Mouse (Mus musculus) neutrophil, adult 5-6 weeks (primary cell): ENCODE data around the gene Wbp4. TPM values are rescaled to one million over a fixed set of nuclear protein-coding genes. Genes with fewer than 3 reads are reported as not detected.

Experiments used
- ATAC-seq: fragments of 151-379, 151-347 bp; 2 replicates; pipeline ENCODE4 v1.8.0; 2017; ENCODE audit warnings: mild to moderate bottlenecking, moderate TSS enrichment; ENCODE audit not compliant: insufficient number of reproducible peaks, poor library complexity, low FRiP score, severe bottlenecking; ENCODE audit errors: extremely low read depth
- total RNA-seq: library from RNA; stranded (forward); fragments of 200-1000 nt; gene quantifications from 2 replicates; pipeline ENCODE4 v1.2.3, GENCODE M21; 2017

The Wbp4 gene
- total RNA-seq, 1 experiment from 2014 or later: 66.0 TPM

DNA sequence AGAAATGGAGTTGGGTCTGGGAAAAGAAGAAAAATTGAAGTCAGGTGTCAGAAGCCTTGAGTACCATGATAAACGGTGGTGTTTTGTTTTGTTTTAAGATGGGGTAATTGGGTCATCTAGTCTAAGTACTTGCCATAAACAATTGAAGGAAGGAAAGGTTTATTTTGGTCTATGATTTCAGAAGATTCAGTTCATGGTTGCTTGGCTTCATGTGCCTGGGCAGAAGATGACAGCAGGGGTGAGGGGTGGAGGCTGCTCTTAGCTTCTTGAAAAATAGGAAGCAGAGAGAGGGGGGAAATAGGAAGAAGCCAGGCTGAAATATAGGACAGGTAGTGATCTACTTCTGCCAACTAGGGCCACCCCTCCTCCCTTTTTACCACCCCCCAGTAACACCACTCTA lies 30.2 kb upstream of the Wbp4 start:
- ATAC-seq: no peak

DNA sequence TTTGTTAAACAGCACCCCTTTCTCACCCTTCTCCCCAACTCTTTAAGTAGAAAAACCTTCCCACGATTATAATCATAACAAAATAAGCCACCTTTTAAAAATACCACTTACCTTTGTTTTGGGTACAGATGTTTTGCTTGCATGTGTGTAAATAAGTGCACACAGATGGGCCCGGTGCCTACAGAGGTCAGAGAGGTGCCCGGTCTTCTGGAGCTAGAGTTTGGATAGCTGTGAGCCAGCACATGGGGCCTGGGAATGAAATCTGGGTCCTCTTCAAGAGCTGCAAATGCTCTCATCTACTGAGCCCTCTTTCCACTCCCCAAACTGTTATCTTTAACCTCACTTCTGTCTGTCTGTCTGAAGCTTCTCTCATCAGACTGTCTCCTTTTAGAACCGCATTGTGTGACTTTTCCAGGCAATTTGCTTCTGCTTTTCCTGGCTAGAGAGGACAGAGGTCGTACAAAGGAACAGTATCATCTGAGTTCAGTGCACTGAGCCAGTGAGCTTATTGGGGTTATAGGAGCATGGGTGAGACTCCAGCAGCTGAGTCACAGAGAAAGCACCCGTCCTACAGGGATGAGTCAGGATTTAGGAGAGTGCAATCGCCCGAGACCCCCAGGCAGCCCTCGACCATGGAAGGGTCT lies 27.5 kb upstream of the Wbp4 start:
- ATAC-seq: no peak

DNA sequence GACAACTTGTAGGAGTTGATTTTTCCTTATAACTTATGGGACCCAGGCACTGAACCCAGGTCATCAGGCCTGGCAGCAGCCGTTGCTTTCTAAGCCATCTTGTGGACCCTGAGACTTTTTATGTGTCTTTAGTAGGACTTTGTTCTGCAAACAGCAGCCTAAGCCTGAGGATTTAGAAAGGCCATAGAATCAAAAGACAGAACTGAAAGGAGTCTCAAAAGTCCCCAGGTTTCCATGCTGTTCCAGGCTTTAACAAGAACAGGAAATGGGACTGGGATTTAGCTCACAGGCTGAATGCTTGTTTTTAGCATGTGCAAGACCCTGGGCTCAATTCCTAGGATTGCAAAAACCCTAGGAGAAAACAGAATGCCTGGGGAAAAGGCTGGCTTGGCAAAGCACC lies 26.5 kb upstream of the Wbp4 start:
- no peak for ATAC-seq

DNA sequence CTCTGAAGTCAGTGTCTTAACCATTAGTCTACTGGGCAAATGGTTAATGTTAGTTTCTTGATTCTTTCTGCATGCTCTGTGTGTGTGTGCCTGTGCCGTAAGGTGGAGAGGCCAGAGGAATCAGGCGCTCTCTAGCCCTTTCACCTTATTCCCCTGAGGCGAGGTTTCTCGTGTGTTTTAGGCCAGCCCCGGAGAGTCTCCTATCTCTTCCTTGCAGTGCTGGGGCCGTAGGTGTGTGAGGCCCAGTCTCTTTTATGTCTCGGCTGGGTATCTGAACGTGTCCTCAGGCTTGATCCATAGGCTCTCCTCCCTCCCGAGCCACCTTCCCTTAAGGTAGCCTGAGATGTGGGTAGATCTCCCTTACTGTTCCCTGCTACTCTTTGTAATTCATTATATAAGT lies 24.9 kb upstream of the Wbp4 start:
- no peak for ATAC-seq

DNA sequence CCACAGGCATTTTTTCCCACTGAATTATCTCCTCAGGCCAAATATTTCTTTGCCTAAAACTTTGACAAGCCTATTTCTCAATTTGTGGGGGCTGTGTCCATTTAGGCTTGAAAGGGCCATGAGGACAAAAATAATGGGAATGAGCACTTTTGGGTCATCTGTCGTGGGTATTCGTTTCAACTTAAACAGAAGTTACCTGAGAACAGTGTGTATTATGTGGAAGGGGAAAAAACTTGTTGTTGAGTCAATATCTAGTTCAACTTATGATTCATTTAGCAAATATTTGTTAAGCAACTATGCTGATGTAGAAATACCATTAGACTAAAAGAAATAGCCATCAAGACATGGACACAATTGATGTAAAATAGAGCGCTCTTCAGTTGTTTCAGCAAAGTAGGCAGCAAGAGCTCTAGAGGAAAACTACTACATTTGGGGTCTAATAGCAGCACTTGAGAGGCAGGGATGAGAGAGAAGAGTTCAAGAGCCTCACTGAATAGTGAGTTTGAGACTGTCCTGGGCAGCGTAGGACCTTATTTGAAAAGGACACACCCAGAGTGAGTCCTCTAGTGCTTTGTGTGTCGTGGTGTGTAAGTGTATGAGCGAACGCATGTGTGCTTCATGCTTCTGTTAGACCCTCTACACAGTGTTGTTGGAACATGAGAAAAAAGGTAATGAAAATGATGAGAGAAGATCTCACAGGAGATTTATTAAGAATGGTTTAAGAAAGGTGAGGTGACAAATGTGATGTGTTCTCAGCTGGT lies 23.1 kb upstream of the Wbp4 start:
- no peak for ATAC-seq

DNA sequence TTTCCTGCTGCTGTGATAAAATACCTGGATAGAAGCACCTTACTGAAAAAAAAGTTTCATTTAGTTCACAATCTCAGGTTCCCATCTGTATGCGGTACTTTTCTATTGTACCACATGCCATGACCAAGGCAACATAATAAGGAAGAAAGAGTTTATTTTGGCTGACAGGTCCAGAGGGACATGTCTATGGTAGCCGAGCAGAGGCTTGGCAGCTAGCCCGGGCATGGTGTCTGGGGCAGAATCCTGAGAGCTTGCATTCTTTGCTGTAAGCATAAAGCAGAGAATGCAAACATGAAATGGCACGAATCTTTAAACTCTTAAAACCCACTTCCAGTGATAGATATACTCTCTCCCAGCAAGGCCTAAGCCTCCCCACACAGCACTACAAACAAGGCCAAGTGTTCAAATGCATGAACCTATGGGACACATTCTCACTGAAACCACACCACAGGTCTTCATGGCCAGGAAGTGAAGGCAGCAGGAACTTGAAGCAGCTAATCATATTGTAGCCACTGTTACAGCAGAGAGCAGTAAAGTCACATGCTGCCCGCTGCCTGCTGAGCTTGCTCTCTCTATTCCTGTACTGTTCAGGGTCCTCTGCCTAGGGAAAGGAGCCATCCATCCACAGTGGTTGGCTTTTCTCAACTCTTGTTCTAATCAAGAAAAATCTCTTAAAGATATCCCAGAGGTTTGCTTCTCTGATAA lies 22.2 kb upstream of the Wbp4 start:
- no peak for ATAC-seq

DNA sequence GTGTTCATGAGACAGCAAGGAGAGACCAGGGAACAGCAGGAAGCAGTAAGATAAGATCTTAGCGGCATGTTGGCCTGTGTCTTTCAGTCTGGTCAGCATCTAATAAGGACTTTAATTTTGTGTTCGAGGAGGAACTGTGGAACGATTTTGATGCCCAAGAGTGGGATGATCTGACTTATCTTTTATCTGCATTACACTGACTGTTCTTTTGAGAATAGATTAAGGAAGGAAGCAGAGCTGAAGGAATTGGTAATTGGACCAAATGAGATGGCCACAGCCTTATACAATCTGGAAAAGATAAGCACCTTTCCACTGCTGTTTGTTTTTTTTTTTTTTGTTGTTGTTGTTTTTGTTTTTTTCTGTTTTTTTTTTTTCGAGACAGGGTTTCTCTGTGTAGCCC lies 19.4 kb upstream of the Wbp4 start:
- no peak for ATAC-seq

DNA sequence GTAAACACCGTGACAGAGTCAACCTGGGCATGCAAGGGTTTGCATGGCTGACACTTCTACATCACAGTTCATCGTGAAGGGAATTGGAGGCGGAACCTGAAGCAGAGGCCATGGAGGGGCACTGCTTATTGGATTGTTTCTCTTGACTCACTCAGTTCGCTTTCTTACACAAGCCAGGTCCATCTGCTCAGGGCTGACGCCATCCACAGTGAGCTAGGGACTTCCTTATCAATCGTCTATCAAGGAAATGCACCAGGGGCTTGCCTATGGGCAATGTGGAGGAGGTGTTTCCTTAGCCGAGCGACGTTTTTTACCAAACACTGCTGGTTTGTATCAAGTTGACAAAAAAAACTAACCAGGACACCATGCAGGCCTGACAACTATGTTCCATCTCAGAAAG lies 18.0 kb upstream of the Wbp4 start:
- no peak for ATAC-seq

DNA sequence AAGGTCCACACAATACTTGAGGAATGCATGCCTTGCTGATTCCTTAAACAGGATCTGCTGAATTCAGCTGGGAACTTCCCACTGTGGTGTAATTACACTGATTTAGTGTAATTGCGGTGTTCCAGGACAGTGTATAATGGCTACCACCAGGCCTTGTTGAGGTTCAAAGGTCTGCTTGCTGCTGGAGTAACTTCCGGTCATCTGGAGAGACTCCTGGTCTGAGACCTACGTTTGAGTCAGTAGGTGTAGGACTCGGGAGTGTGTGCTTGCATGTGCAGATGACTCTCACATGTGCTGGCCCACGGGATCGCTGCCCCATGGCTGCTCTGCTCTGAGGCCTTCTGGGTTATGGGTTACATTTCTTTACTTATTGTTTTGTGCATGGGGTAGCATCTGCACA lies 13.0 kb upstream of the Wbp4 start:
- ATAC-seq: no peak

DNA sequence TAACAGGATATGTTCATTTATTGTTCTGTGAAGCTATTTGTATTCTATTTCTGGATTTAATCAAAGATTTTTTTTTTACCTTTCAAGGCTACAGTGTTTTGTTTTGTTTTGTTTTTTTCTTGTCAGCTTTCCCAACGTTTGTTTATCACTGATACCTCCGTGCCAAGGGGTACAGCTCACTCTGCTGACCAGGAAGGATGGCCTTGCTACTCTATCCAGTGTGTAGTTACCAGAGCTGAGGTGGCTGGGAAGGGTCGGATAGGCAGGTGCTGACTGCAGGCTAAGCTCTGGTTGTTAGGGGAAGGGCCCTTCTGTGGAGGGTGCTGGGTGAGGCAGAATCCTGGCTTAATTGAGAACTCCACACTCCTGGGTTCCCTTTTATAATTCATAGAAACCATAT lies 8.9 kb upstream of the Wbp4 start:
- no peak for ATAC-seq

DNA sequence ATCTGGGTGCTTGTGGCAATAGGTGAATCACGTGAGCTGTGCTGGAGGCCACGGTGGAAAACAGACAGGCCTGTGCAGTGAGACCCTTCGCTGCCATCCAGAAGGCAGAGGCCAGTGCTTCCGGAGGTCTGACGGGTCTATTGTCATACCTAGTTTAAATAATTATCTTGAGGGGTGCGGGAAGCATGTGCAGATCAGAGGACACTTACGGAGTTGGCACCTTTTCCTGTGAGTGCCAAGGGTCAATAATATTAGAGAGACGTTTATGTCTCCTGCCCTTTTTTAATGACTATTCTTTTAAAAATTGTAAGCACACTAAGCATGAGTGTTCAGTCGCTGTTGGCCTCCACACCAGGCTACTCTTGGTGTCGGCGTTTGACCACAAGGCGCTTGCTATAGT lies 7.8 kb upstream of the Wbp4 start:
- ATAC-seq: no peak

DNA sequence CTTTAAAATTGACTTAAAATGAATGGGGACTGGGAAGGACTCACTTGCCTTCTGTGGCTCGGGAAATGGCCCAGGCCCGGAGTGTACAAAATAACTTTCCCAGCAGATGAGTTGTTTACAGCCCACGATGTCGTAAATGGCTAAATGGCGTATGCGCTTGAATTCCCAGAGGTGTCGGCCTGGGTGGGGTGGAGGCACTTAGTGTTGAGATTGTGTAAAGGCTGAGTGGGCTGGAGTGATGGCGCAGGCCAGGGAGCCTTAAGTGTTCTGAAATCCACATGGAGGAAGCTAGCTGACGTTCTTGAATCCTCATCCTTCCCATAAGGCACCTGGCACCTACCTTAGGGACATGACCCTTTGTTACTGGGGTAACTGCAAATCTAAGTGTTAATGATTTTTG lies 7.2 kb upstream of the Wbp4 start:
- ATAC-seq: no peak

DNA sequence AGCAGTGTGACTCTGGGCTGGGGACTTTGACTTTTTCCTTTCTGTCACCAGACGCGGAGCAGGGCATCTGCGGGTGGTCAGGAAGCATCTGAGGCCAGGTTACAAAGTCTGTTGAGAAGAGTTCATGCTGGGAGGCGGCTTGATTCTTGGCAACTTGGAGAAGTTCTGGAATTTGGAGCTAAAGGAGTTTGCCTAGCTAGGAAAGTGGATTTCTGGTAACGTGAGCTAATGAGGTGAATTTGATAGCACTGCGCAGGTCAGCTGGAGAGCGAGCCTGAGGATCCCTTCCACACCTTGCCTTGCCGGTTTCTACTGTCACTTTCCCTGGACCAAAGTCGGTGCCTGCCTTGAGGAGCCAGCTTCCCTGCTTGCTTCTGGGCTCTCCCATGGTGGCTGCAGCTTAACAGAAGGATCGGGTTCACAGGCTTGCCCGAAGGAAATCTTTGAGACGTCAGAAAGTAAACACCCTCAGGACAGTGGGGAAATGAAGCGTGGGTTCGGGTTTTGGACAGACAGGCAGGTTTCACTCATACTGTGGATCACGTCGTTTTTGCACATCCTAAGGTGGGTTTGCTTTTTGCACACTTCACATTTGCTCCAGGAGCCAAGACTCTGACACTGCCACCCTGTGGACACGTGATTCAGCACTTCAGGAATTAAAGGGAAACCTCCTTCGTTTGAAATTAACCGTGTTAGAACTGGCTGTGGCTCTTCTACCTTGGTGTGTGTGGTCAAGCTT lies 5.8 kb upstream of the Wbp4 start:
- no peak for ATAC-seq

DNA sequence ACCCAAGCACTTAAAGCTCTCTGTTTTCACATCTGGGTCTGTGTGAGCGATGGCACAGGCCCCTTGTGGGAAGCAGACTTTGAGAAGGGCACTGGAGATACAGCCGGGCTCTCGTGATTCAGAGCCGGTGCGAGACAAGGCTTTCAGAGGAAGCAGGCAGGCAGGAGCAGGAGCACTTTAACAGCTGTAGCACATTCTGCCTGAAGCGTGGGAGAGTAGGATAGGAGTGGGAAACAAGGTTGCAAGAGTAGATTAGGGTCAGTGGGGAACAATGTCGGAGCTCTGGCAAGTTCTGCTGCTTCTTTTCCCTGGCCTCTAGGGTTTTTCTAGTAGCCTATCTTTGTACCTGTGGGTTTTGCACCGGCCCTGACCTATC lies 5.3 kb upstream of the Wbp4 start:
- no peak for ATAC-seq

DNA sequence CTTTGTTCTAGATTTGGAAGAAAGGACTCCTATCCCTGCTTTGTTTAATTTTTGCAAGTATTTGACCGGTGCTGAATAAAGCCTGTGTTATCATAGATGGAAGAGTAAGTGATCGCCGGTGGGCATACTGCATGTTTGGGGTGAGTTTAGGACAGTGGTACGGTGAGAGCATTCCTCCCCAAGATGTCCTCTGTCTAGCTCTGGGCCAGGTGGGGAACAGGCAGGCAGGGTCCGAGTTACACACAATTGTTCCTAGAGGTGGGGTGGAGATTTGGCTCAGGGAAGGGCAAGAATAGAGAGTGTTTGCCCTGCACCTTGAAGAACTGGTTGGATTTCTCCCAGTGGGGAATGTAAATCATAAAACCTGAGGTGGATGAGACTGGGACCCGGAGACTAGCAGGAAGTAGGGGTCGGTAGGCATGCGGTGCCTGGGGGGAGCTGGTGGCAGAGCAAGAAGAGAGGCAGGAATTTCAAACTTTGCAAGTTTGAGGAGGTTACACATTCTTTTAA lies 2.3 kb upstream of the Wbp4 start:
- no peak for ATAC-seq

DNA sequence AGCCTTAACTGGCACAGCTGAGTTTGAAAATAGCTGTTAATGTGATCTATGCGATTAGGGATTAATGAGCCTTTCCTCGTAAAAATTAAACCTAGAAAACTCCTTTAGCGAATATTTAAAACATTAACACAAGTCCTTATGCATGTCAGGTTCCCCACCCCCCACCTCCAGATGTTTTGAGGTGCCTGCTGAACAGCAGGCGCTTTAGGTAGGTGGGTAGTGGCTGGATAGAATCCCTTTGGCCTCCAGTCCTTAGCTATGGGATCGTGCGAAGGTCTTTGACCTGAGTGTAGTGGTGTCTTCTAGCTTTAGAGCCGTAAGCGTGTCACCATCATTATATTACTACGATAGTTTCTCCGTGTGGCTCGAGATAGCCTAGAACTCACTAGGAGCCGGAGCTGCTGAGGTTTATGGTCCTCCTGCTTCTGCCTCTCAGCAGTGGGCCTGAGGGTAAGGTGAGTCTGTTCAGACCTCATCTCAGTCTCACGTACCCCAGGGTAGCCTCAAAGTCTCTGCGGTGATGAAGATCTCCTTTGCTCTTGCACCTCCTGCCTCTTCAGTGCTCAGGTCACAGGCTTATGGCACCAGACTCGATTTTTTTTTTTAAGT lies 1.5 kb upstream of the Wbp4 start:
- no peak for ATAC-seq

DNA sequence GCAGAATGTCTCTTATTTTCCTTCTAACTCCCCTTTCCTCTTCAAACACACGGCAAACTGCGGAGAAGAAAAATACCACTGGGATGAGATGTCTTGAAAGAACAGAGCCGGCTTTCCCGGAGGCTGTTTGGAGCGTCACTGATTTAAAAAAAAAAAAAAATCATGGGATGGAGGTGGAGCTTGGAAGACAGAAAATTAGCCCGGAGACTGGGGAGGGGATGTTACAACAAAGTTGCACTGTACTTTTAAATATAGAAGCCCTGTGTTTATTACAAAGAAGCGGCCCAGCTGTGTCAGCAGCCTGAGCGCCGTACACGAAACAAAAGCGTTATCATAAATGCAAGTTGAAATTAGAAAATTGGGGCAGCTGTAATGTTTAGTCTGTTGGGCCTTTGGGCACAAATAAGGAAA lies 936 bp upstream of the Wbp4 start:
- ATAC-seq: no peak

DNA sequence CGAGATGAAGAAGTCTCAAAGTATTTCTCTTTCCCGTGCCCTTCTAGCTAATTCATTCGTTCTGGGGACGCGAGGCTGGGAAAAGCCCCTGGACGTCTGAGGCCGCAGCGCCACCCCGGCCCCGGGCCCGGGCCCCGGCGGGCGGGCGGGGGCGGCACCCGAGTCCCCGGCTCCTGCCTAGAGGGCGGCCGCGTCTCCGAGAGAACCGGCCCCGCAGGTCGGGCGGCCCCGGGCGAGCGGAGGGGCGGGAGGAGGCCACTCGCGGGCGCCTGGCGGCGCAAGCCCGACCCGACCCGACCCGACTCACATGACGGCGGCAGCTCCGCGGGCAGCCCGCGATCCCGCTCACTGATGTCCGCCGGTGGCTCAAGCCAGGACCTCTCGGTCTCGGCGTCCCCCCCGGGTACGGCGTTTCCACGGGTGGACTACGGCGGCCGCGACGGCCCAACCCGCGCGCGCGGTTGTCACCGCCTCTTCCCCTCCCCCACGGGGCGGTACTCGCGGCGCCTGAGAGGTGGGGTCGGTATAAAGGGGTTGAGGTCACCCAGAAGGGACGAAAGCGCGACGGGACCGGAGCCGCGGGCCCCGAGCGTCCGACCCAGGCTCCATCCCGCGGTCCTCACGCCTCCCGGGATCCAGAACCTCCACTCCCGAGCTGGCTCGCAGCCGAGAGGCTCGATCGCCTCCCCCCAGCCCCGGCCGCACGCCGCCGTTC lies 539 bp downstream of the Wbp4 start, which contains the start of gene Elf1:
TSS of gene Elf1 (plus strand) at position 571 of the 715 bp plus-strand sequence.
- ATAC-seq: peak; percentile 55
